Comparison of ENCODE assay signal across 8 mouse cellular contexts in the genomic region with DNA sequence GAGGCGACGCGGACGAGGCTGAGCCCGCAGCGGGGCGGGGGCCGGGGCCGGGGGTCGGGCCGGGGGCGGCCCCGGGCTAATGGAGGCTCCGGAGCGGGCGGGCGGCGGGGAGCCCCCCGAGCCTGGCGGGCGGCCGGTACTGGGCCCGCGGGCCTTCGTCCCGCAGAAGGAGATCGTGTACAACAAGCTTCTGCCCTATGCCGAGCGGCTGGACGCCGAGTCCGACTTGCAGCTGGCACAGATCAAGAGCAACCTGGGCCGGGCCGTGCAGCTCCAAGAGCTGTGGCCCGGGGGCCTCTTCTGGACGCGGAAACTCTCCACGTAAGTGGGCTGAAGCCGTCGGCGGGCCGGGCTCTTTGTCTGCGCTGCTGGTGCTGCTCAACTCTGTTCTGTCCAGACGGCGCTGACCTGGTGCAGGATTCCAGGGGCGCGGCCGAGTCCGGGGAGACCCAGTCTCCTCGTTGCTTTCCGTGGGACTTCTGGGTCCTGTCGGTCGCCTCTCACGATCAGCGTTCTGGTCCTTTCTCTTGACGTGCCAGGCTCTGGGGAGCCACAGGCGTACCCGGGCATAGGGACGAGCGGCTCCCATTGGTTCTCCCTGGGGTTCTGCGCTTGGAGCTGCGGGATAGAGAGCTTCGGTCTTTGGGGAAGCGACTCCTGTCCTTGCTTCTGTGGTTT. TPM values are rescaled to one million over a fixed set of nuclear protein-coding genes. Genes with fewer than 3 reads are reported as not detected.
DNase-seq lines count a peak whose midpoint lies in the region; ATAC-seq and TF ChIP-seq lines count a peak whose summit lies in the region.

No protein-coding gene starts in this region.

- H3K9me3 ChIP-seq in MEL (replicated peaks; ENCODE audit: insufficient read depth, low read length): no peaks in the 10 kb centered on the region
- H3K9me3 ChIP-seq in forebrain, embryonic 14.5 days (replicated peaks; ENCODE audit: control insufficient read depth, low read length): no peaks in the 10 kb centered on the region

- H3K4me3 ChIP-seq in MEL (ENCODE audit: control insufficient read depth in 1 of 2, insufficient read depth in 1 of 2, low read depth in 2 of 2, low read length in 2 of 2): peak overlapping the region; percentile 79 to 90
- H3K4me3 ChIP-seq in forebrain, embryonic 14.5 days (ENCODE audit: low read depth, low read length): peak overlapping the region; percentile 94

- under 1% methylated on average over 58 of the region's 64 CpGs for WGBS in forebrain, embryonic 14.5 days

- no peak for TF ChIP-seq POLR2A in MEL (IDR thresholded peaks at IDR 0.05; ENCODE audit: control insufficient read depth in 1 of 2, insufficient read depth in 1 of 2, low read depth in 1 of 2, low read length in 2 of 2, poor library complexity in 1 of 2)

- peaks cover 0 to 26% of the 10 kb centered on the region in 2 experiments; a peak in 2 of 4 replicates for H3K36me3 ChIP-seq in MEL (ENCODE audit: control insufficient read depth in 1 of 2, insufficient read depth in 2 of 2, low read length in 2 of 2)
- no peaks in the 10 kb centered on the region for H3K36me3 ChIP-seq in forebrain, embryonic 14.5 days (ENCODE audit: control insufficient read depth, insufficient read depth, low read length)

- H3K9ac ChIP-seq in MEL (ENCODE audit: control insufficient read depth, low read depth, low read length, poor library complexity, severe bottlenecking): peak overlapping the region; percentile 87
- peak overlapping the region; percentile 96 for H3K9ac ChIP-seq in forebrain, embryonic 14.5 days (ENCODE audit: low read length)

- peak overlapping the region; percentile 14 for H3K27ac ChIP-seq in MEL (ENCODE audit: control insufficient read depth, low read depth, low read length)
- H3K27ac ChIP-seq in forebrain, embryonic 14.5 days (ENCODE audit: low read depth, low read length): peak overlapping the region; percentile 92

- TF ChIP-seq EP300 in MEL (IDR thresholded peaks at IDR 0.05; ENCODE audit: low read depth in 1 of 2, low read length in 2 of 2): 0 out of 4 replicates have a peak, but pooled peaks of 1 of the 2 experiments have one; percentile 4

- H3K79me2 ChIP-seq in MEL (ENCODE audit: control insufficient read depth, insufficient read depth, low read length, poor library complexity): peaks cover 31% of the 10 kb centered on the region

- TF ChIP-seq CTCF in MEL (IDR thresholded peaks at IDR 0.05 in 2 of 3, conservative IDR thresholded peaks at IDR 0.05 in 1 of 3; ENCODE audit: control insufficient read depth in 1 of 3, insufficient read depth in 1 of 3, low read depth in 2 of 3, low read length in 3 of 3, poor library complexity in 1 of 3, severe bottlenecking in 1 of 3): no peak

- H3K4me1 ChIP-seq in MEL (ENCODE audit: control insufficient read depth in 1 of 2, insufficient read depth in 2 of 2, low read length in 2 of 2): peaks cover 10 to 11% of the 10 kb centered on the region in 2 experiments
- peaks cover 13% of the 10 kb centered on the region for H3K4me1 ChIP-seq in forebrain, embryonic 14.5 days (ENCODE audit: control insufficient read depth, insufficient read depth, low read length)

- peak; percentile 81 for ATAC-seq in forebrain, embryonic 14.5 days

- peak; percentile 80 for DNase-seq in MEL (ENCODE audit: low read depth, low spot score)
- DNase-seq in cerebellum, adult 11 months: peak; percentile 43
- DNase-seq in forebrain, embryonic 14.5 days (ENCODE audit: low spot score): peak; percentile 60
- peak; percentile 64 for DNase-seq in heart, postnatal 4 days
- peak; percentile 42 to 60 for DNase-seq in layer of hippocampus, postnatal 14 days (ENCODE audit: low spot score in 2 of 2)
- DNase-seq in lung, postnatal 14 days: peak; percentile 57
- DNase-seq in ovary, postnatal 36 days (ENCODE audit: low spot score): peak; percentile 54
- peak; percentile 41 to 43 for DNase-seq in thymus, postnatal 36 days

- no peak for TF ChIP-seq RAD21 in MEL (IDR thresholded peaks at IDR 0.05; ENCODE audit: low read depth, low read length)

- H3K4me2 ChIP-seq in forebrain, embryonic 14.5 days (ENCODE audit: low read length): peak overlapping the region; percentile 77

- no peaks in the 10 kb centered on the region for H3K27me3 ChIP-seq in MEL (ENCODE audit: control insufficient read depth in 1 of 2, insufficient read depth in 2 of 2, low read length in 2 of 2)
- no peaks in the 10 kb centered on the region for H3K27me3 ChIP-seq in forebrain, embryonic 14.5 days (replicated peaks; ENCODE audit: control insufficient read depth, insufficient read depth, low read length)

TF ChIP-seq in MEL, 35 proteins besides CTCF, POLR2A, EP300 and RAD21:
- TF ChIP-seq CHD1 (IDR thresholded peaks at IDR 0.05; ENCODE audit: low read depth, low read length) (no peak), ETS1 (IDR thresholded peaks at IDR 0.05; ENCODE audit: low read depth, low read length) (0 out of 2 replicates have a peak, but pooled peaks have one; percentile 18), SIN3A (IDR thresholded peaks at IDR 0.05; ENCODE audit: low read length) (peak; percentile 68; the same call in 1 of the 2 replicates), MXI1 (IDR thresholded peaks at IDR 0.05; ENCODE audit: low read depth, low read length) (peak; percentile 68), MAX (IDR thresholded peaks at IDR 0.05; ENCODE audit: low read length) (0 out of 2 replicates have a peak, but pooled peaks have one; percentile 40)

RNA-seq across cellular contexts. Expression of gene Psme4, which starts 0.5 kb away (rescaled TPM):
- 45.6 and 62.7 TPM in 2 replicates for total RNA-seq in MEL (2012; rRNA removed)
- 10 to 100 TPM; 42.5 to 96.4 TPM for polyA plus RNA-seq in MEL (2012; ENCODE audit: insufficient read depth in 1 of 2, insufficient read length in 2 of 2, low read depth in 1 of 2, low replicate concordance in 2 of 2, missing spikeins in 1 of 2)
- 21.3 and 22.7 TPM in 2 replicates for polyA plus RNA-seq in forebrain, embryonic 14.5 days (2014; fragmentation: Nextera tagmentation; extraction: Ambion mirVana)
- total RNA-seq in heart, postnatal 4 days (2021): 10 to 100 TPM; 67.1 to 70.4 TPM
- 10 to 100 TPM; 50.9 to 52.3 TPM for total RNA-seq in layer of hippocampus, postnatal 14 days (2021)

Comparison
In these comparisons a context has a peak if more than half of its experiments do, and no peak if none do; other contexts are left out.
1. Peak in every context shown above with its lines: DNase-seq, ATAC-seq, H3K4me3 ChIP-seq and H3K27ac ChIP-seq.